Mouse (Mus musculus): ENCODE data around the gene Rab3d.

The Rab3d gene

DNA sequence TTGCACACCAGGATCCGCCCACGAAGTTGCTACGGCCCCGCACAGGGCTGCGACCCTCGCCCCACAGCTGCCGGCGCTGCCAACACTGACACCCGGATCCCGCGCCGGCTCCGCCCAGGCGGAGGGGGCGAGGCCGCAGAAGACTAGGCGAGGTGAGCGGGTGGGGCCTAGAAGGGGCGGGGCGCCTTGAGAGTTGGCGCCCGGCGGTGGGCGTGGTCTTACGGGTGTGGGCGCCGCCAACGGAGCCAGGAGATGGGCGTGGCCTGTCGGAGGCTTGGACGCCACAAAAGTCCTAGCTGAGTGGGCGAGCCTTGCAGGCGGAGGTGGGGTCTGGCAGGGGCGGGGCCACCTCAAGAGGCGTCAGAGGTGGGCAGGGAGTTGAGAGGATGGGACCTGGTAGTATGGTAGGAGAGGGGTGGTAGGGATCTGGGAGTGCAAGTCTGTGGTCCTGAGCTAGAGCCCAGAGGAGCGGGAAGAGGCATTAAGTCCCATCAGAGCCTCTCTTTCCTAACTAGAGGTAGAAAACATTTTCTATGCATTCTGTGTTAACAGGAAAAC lies at the start of gene Rab3d:
TSS of gene Rab3d (minus strand) at position 158 of the 558 bp plus-strand sequence.
- DNase-seq = peak; percentile 98

DNA sequence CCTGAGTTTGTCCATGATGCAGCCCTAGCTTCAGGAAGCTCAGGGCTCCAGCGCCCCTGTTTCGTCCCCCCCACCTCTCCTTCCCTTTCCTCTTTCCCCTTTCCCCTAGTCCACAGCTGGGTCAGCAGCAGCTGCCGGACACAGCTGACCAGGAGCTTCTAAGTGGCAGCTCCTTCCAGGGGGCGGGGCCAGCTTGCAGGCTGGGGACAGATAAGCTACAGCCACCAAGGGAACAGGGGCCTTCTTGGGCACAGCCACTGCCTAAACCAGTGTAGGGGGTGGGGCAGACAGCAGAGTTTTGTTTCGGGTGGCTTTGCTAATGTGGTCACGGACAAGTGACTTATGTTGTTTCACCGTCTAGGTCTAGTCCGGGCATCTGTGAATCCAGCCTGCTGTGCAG lies 45.4 kb upstream of the Rab3d start, which contains the start of gene Epor:
TSS of gene Epor (minus strand) at position 90 of the 400 bp plus-strand sequence.
- no peak for DNase-seq

DNA sequence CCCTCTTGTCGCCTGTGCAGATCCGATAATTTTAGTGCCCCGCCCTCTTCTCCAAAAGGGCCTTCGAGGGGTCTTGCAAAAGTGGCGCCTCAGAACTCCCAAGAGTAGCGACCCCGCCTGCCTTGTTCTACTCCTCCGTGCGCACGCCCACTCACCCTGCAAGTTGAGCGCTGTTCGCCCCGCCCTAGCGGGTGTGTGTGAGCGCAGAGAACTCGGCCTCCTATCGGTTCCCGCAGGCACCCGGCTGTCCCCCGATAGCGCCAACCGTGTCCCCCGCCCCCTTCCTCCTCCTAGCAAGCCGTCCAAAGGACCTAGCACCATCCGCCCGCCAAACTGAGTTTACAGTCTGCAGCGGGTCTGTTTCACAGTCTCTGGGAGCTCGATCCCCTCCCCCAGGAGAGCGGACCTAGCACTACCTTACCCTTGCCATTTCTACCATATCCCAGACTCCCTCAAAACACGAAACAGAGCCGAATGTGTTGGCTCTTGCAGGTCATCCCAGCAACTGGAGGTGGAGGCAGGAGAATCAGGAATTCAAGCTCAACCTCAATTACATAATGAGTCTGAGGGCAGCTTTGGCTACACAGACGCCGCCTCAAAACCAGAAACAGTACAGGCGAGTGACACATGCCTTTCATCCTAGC lies 44.5 kb upstream of the Rab3d start:
- DNase-seq = peak; percentile 74

DNA sequence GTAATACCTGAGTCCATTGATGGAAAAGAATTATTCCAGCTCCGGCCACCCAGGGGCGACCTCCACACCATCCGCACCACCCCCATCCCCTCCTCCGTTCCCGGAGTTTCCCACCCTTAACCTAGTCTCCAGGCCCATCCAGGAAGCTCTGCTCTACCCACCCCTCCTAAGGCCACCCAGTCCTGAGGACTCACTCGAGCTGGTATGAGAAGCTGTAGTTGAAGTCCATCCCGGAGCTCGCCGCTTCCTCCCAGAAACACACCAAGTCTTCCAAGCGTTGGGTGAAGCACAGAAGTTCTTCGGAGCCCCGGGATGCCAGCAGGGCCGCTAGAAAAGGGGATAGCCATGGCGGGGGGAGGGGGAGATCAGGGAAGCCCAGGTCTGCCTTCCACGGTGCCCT lies 44.0 kb upstream of the Rab3d start:
- no peak for DNase-seq

DNA sequence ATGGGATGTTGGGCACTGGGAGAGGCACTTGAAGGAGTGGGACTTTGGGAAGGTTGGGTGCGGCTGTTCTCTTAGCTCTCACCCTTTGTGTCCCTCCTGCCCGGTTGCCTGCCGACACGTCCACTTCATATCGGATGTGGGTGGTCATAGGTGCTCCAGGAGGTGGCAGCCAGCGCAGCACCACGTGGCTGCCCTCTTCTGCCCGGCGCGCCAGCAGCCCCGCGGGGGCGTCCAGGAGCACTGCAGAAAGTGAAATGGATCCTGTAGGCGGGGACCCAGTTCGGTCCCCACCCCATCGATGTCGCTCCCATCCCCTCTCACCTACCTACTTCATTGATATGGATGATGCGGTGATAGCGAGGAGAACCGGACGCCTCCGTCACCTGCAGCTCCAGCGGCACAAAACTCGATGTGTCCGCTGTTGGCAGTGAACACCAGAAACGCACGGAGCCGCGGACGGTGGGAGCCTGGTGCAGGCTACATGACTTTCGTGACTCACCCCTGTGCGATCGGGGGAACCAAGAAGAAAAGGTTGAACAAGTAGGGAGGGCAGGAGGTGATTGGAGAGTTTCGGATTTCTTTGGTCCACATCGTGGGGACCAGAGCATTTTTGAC lies 43.5 kb upstream of the Rab3d start:
- DNase-seq = no peak

DNA sequence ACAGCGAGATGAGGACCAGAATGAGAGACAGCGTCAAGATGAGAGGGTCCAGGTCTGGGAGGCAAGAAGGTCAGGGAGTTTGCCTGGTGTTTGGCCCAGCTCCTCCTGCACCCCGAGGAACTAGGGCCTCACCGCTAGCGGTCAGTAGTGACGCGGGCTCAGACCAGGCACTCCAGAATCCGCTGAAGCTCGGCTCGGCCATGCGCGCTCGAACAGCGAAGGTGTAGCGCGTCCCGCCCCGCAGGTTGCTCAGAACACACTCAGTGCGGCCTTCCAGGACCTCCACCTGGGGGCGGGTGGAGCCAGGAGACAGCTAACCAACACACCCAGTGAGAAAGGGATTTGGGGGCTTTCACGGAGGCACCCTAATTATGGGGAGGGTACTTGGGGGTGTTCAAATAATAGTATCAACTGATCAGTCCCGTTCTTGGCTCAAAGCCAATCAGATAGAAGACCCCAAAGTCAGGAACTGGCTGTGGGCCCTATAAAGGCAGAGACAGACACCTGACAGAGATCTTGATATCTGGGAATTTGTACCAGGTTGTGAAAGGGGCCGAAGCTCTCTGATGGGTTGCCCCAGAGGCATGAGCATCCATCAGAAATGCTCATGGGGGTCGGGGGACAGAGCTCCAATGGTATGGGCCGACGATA lies 42.7 kb upstream of the Rab3d start:
- no peak for DNase-seq

DNA sequence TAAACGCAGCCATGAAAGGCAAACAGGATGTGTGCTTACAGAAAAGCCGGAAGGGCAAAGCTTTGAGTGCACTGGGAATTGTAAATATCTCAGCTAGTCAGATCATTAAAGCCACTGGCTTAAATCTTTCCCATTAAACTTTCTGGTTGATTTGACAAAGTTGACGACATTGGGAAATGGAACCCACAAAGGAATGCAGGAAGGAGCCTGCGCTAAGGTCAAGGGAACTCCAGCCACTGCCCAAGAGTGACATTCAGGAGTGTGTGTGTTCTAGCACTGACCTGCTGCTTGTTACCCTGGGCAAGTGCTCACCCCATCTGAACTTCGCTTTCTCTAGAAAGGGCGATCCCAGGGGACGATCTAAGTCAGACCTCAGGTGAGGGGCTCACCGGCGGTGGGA lies 42.1 kb upstream of the Rab3d start:
- no peak for DNase-seq

DNA sequence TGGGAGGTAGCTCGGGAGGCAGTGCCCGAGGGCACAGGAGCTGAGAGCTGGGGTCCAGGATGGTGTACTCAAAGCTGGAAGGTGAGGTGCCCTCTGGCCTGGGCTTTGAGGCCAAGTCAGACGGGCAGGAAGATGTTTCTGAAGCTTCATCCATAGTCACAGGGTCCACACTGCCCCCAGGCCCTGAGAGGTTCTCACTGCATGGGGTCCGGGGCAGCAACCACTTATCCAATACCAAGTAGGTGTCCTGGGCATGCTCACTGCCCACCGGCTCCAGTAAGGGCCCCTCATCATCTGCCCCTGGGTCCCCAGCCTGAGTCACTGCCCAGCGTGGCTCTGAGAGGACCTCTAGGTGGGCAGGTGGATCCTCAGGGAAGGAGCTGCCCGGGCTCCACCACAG lies 41.3 kb upstream of the Rab3d start:
- DNase-seq = no peak

DNA sequence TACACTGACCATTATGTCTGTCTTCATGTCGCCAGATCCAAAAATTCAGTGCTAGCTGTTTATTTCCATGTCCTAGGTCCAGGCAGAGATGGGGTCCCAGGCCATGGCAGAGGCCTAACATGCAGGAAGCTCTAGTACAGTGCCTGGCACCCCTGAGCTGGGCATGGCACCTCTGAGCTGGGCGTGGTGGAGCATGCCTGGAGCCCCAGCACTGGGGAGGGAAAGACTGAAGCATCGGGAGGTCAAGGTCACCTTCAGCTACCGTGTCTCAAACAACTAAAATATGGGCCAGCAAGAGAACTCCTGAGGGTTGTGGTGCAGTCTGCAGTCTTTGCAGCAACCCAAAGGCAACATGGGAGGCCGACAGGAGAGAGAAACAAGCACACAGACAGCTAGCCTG lies 40.4 kb upstream of the Rab3d start:
- no peak for DNase-seq

DNA sequence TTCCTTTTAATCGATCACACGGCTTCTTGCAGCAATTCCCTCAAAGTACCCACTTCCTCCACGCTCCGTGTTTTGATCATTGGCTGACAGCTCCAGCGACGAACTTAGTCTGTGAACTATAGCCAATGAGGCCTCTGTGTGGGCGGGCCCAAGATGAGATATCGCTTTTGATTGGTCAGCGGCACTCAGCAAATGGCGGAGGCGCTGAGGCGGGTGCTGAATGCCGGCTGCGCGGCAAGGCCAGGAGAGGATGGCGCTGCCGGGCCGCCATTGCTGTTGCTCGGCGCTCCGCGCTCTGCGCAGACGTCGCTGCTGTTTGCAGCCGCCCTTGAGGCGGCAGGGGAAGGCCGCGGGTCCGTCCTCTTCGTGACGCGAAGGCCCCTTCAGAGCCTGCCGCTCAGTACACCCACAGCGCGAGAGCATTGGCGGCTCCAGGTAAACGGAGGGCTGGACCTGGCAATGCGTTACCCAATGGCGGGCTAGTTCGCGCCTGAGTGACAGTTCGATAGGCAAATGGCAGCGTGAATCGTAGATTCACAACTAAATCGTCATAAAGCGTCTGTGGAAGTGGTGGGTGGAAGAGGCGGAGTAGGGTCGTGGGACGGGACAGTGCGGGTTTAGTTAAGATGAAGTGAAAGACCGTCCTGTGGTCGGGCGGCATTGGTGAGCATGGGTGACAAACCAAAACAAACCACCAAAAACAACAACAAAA lies 37.7 kb upstream of the Rab3d start, which contains the start of gene Swsap1:
TSS of gene Swsap1 (plus strand) at position 186 of the 712 bp plus-strand sequence.
- peak; percentile 98 for DNase-seq

DNA sequence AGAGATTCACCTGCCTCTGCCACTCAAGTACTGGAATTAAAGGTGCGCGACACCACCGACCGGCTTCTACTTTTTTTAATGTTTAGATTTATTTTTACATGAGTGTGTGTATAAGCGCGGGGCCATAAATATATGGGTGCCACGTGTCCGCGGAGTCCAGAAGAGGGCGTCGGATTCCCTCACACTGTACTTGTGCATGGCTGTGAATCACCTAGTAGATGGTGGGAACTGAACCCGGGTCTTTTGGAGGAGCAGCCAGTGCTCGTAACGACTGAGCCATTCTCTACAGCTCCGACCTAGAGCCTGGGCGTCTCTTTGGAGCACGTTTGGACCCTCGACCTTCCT lies 37.2 kb upstream of the Rab3d start:
- no peak for DNase-seq

DNA sequence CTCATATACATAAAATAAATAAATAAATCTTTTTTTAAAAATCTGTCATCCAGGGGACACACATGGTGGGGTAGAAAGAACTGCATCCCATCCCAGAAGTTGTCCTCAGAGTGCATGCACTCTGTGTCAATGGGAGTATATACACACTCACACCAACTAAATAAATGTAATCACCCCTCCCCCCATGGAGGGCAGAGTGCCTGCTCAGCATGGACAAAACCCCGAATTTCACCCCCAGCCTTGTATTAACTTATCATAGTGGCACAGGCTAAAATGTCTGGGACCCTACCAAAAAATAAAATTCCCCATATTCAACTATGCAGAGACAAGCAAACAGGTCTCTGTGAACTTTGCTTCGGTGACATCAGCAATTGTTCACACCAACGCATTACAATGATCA lies 36.6 kb upstream of the Rab3d start:
- DNase-seq = no peak

DNA sequence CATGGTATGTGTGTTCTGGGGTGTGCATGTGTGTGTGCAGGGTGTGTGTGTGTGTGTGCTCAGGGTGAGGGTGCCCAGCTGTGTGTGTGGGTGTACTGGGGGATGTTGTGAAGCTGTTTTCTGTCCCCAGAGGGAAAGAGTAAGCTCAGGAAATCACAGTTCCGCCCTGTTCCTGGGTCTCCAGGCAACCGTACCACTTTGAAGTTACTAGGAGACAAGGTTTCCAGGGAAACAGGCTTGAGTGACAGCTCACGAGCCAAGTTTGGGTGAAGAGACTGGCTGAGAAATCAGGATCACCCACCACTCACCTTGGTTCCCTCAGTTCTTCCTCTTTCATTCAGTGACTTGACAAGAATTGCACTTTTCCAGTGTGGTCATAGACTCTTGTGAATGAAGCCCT lies 35.6 kb upstream of the Rab3d start:
- no peak for DNase-seq

DNA sequence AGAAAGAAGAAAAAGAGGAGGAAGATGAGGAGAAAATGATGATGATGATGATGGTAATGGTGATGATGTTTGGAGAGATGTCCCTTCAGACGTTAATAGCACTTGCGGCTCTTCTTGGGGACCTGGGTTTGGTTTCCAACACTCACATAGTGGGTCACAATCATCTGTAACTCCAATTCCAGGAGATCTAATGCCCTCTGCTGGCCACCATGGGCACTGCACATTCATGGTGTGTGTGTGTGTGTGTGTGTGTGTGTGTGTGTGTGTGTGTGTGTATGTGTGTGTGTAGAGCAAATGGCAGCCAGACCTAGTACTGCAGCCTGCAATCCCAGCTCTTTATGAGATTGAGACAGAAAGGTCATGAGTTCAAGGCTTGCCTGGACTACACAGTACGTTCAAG lies 34.0 kb upstream of the Rab3d start:
- no peak for DNase-seq

DNA sequence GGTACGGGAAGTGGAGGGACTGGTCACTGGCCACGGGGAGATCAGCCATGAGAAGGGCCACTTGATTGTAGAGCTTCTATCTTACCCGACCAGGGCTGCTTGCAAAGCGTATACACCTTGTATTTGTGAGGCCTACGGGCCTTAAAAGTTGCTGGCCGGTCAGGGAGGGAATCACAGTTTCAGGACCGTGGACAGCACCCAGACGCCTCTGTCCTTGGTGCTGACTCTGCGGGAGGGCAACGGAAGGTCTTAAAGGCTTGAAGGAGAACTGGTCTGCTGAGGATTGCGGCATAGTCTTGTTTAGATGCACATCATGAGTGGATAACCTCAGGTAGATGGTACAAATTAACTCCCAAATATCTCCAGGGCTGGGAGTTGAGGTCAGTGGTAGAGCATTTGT lies 32.3 kb upstream of the Rab3d start:
- peak; percentile 72 for DNase-seq

DNA sequence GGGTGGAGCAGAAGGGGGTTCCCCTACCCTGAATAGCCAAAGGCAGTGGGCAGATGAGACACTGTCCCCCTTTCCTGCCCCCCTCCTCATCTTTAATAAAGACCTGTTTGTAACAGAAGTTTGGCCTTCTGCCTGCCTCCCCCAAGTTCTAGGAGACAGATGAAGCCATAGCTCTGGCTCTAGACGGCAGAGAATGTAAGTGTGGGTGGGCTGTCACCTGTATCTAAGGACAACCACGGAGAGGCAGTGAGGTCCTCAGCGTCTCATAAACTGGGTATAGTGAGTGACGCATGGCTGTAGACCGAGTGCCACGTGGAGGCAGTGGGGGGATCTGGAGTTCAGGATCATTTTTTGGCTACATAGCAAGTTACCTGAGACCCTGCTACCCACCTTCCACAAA lies 30.8 kb upstream of the Rab3d start:
- DNase-seq = no peak

DNA sequence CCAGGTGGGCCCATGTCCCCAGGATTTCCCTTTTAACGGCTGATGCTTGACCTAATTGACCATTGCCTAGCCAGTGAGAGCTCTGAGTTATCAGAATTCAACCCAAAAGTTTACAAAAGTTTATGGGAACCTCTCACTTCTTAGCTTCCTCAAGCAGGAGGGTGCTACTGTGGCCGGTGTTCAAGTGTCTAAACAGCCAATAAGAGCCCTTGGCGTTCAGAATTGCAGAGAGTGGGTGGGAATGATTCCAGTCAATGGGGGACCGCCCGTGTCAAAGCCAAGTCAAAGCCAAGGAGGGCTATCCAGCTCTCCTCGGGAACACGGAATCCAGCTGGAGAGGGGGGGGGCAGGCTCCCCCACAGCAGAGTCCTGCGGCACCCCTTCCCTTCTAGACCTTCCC lies 30.2 kb upstream of the Rab3d start:
- DNase-seq = no peak

DNA sequence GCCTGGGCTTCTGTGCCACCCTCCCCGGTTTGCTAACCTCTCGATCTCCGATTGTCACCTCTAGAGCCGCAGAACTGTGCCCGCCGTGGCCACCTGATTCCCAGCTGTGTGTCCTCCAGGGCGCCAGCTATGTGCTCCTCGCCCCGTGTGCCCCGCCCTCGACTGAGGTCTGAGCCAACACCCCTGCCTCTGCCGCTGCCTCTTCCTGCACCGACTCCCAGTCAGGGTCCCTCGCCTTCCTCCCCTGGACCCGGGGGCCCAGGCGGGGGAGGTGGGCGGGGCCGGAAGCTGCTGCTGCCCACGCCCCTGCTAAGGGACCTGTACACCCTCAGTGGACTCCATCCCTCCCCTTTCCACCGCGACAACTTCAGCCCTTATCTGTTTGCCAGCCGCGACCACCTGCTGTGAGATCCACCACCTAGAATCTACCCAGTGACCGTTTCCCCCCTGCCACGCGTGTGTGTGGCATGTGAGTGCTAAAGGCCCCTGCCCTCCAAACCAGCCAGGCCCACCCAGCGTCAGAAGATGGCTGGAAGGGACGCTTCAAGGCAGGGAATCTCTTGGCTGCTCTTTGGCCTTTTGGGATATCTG lies 29.6 kb upstream of the Rab3d start:
- no peak for DNase-seq

DNA sequence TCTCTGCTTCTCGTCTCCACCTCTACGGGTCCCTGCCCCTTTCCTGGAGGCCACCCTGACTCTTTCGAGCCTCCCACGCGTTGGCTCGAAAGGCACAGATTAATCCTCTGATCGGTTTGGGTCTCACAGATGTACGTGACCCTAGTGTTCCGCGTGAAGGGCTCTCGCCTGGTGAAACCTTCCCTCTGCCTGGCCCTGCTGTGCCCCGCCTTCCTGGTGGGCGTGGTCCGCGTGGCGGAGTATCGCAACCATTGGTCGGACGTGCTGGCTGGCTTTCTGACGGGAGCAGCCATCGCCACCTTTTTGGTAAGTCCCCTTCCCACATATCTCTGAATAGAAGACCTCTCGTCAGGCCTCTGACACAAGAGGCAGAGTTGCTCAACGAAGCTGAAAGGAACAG lies 26.3 kb upstream of the Rab3d start:
- DNase-seq = no peak

DNA sequence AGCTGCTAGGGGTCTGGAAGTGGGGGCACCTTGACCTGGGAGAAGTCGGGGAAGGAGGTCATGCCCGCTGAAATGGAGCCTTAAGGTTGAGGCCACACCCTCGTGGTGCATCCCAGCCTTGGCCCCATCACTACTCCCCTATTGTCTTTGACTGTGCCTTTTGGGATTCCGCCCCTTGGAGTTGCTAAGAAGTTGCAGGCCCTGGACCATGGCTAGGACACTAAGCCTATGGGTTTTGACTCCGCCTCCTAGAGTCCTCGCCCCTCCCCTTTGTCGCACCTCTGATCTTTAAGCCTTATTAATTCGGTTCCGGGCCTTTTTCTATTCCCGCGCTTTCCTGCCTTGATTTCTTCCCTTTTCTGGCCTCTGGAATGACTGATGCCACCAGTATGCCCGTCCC lies 25.6 kb upstream of the Rab3d start:
- no peak for DNase-seq

DNA sequence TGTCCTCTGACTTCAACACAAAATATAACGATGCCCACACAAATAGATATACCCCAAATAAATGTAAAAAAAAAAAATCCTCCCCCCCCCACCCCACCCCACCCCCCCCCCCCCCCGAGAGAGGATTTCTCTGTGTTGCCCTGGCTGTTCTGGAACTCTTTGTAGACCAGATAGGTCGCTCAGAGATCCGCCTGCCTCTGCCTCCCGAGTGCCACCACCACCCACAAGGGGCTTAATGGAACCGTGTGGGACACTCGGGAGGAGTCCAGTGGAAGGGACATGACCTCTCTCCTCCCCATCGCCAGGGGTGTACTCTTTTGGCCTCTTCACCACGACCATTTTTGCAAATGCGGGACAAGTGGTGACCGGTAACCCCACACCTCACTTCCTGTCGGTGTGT lies 25.1 kb upstream of the Rab3d start:
- no peak for DNase-seq

DNA sequence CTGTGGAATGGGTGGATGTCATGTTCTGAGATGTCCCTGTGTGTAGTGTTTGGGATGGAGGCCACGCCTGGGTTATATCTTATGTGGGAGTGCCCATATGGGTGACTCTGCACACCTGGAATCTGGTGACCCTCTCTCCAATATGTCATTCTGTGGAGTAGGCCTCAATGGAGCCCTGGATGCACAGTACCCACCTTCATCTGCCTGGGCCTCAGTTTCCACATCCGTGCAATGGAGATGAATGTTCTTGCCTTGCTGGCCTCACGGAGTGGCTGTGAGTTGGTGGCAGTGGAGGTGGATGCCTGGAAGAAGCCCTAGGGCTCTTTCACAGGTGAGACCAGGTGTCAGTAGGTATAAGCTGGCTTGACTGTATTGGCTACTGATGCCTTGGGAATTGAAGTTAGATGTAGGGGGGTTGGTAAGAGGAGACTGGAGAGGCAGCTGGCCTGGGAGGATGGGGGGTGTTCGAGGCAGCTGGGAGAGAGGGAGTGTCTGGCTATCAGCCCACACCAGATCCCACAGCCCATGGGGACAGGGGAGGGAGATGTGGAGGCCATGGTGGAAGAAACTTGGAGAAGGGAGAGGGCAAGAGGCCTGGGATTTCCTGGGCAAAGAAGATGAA lies 20.4 kb upstream of the Rab3d start:
- no peak for DNase-seq

DNA sequence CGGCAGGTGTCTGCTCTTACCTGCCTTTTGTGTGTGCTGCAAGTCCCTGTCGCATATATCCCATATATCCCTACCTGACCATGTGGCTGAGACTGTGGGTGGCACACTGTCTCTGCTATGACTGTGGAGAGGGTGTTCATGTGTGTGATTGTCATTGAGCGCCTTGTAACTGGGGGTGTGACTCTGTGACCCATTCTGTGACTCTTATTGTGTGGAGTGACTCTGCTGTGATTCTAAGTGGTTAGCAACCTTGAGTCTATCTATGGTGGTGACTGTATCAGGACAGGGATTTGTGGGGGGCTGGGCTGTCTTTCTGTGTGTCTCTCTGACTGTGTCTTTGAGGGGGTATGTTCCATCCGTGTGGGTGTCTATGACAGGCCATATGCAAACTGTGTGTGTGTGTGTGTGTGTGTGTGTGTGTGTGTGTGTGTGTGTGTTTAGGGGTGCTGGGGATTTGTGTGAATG lies 19.8 kb upstream of the Rab3d start:
- DNase-seq = no peak

Data from thymus, postnatal 14 days (tissue).